Mouse (Mus musculus): ENCODE measurements around the gene Ypel1.
A peak's percentile ranks its signal among the peaks of the same experiment; 100 is the strongest.

Gene Ypel1

GRCm38 (mm10) chr16:17088346-17088745, 18.9 kb downstream of the Ypel1 start:
- DNase-seq = no peak

DNA sequence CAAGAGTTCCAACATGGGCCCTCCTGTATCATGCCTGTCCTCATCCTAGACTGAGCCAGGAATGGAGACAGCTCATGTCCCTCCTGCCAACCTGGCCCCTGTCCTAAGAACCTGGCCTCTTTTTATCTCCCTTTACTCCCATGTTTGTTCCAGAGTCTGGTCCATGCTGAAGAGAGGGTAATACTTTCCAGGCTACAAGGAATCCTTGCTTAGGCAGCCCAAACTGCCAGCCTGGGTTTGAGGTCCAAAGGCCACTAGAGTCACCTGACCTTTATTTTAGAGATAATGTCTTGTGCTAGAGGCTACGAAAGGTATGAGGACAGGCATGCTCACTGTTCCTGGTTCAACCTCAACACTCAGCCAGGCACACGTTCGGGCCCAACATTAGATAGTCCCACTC, 27.4 kb downstream of the Ypel1 start:
- DNase-seq = no peak

- DNase-seq = no peak
Measured at GRCm38 (mm10) chr16:17102630-17103220, 33.2 kb downstream of the Ypel1 start.

GRCm38 (mm10) chr16:17104600-17104999, 35.1 kb downstream of the Ypel1 start:
- DNase-seq = no peak

DNA sequence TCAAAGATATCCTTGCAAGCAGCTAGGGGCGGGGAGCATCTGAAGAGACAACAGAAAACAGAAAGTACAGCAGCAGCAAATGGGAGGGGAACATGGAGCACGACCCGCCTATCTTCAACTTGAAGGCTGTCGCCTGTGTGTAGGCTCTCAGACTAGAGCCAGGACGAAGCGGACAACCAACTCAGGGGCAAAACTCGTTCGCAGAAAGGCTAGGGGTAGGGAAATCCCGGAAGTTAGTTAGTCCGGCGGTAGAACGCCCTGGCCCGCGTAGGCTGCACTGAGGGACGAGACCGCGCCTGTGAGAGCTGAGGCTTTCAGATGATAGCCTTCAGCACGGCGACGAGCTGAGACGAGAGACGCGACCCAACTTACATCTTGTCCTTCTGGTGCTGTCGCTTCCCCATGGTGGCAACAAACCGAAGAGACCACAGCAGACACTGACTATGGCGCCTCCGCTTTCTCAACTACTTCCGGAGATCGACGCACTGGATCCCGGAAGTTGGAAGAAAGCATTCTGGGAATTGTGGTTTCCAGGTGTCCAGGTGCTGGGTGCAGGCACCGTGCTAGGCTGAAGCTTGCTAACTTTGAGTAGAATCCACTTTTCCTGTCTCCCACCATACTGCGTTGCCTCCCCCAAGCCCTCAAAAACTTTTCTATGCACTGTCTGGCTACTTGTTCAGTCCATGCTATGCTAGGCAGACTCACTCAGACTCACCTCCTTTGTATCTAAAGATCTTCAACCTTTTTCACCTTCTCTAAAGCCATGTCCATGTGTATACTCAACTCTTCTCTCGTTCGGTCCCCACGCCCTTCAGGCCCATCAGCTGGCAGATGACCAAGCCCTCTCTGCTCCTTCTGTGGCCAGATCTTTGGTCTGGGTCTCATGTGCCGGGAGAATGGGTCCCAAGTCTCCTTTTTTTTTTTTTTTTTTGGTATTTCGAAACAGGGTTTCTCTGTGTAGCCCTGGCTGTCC, 41.6 kb downstream of the Ypel1 start, which contains the start of gene Ppil2:
Gene Ppil2 (minus strand): TSS at position 487 of the 973 bp plus-strand sequence.
- DNase-seq = peak; percentile 74

DNA sequence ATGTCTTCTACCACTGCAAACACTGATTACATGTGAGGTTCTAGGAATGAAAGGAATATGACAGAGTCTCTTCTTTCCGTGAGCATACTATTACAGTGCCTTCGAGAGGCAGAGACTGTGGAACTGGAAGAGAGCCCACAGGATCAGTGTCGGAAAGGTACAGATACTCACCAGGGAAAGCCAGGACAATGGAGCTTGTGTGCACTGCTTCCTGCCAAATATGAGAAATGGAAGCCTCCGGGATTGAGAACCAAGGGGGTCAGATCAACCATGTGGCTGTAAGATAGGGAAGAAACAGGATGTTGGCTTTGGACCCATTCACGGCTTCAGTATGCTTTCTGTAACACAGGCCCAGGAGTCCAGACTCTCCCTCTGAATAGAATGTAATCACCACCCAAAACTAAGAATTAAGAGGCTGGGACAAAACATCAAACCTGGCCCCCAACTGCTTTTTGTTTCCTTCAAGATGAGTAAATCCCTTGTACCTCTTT, 47.9 kb downstream of the Ypel1 start:
- no peak for DNase-seq

DNA sequence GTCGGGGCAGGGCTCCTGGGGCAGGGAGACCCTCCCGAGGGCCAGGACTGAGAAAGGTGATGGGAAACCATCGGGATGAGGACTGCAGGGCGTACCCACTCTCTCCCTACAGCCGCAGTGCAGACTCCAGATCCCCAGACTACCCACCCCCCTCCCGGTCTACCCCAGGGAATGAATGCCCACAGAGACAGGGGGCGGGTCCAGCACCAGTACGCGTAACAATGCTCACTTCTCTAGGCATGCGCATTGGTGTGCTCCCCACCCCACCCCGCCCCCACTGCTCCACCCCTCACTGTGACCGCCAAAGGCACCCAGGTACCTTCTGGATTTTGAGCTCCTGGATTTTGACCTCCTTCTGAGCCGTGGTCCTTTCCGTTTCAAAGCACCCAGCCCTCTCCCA, 52.1 kb downstream of the Ypel1 start:
- DNase-seq = no peak

- peak; percentile 46 for DNase-seq
Measured at GRCm38 (mm10) chr16:17124119-17124870, 54.8 kb downstream of the Ypel1 start.

GRCm38 (mm10) chr16:17124871-17125520, 55.5 kb downstream of the Ypel1 start, which contains the start of gene 2610318N02Rik:
TSS of gene 2610318N02Rik (minus strand) at chr16:17125167.
- peak; percentile 85 for DNase-seq

- peak; percentile 65 for DNase-seq
Measured at GRCm38 (mm10) chr16:17127292-17127691, 57.8 kb downstream of the Ypel1 start.

DNA sequence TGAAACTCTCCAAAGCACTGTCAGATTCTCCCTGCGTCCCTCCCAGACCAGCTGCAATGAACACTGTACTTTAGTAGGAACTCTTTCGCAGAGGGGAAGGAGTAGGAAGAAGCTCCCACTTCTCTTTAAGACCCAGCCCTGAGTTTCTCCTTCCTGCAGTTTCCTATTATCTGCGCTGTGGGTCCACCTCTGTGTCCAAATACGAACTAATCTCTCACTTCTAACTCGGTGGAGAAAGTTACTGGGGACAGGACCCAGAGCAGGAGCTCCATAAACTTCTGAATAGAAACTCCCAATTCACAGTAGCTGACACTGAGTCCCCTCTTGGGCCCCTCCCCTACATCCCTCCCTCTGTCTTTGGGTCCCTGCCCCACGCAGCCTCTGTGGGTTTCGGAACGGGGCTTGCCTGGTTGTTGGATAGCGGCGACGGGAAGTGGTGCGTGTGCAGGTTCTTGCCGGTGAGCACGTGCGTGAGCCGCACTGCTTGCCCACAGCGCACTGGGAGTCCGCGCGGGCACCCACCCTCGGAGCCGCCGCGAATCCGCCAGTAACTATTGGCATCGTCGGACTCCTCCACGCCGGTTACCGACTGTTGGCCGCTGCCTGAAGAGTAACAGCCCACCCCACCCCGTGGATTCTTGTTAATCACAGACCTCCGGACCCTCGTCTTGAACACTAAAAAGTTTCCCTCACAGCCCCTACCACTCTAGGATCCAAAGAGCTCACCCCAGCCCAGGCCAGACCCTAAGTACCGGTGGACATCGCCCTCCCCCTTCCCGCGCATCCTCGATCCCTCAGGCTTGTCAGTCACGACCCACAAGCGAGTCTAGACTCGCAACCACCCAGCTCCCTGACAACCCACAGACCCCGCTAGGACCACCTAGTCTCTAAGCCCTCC, 61.9 kb downstream of the Ypel1 start:
- peak; percentile 35 for DNase-seq

DNA sequence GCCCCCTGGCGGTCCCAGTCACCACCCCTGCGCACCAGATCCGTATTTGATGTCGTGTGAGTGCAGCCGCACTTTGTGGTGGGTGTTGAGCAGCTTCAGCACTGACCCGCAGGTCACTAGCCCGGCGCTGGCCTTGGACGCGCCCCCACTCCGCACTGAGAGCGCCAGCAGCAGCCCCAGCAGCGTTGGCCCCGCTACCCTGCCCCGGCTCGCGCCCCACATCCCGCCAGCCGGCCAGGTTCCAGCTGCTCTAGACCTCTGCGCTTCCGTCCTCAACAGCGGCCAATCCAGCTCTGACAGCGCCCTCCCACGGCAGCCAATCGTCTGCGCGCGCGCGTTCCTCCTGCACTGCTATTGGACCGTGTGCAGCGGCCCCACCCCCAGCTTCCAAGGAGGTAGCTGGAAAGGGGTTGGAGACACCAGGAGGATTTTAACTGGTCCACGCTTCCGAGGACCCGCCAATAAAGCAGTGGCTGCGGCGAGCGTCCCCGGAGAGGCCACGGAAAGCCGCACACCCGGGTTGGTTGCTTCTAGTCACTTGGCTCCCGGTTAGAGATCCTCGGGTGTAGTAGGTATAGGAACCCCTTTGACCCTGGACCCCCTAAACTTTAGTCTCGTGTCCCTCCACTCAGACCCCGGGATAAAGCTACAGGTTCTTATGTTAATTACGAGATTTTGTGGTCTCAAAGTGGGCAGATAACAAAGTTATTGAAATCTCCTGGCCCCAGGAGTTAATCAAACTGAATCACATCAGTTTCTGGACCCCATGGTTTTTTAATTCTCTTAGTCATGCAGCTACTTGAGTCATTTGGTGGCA, 62.8 kb downstream of the Ypel1 start, which contains the start of gene Sdf2l1:
Gene Sdf2l1 (minus strand): TSS at position 295 of the 817 bp plus-strand sequence.
- DNase-seq = peak; percentile 97

- no peak for DNase-seq
Measured at GRCm38 (mm10) chr16:17132906-17133200, 63.4 kb downstream of the Ypel1 start.

All from thymus, postnatal 25 days (tissue).